Mouse (Mus musculus): ENCODE data around the gene Mpped2.

DNA sequence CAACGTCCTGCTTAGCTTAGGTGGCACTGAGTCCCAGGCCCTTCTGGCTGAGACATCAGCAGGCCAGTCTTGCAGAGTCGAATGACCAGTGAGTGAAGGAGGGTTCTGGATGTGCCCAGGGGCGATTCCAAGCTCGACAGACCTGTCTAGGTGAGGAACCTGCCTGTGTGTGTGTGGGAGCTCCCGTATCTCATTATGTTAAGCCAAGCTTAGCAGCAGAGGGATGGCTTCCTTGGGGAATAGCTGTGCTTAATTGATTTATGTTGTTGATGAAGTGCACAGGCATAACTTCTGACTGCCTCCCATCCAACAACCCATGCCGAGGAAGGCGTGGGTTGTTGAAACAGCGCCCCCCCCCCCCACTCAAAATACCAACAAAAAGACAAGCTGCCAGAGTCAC lies 128.2 kb downstream of the Mpped2 start:
- TF ChIP-seq CTCF (IDR thresholded peaks at IDR 0.05; ENCODE audit: control insufficient read depth, insufficient read depth, insufficient read length) (no peak), USF1 (IDR thresholded peaks at IDR 0.05; ENCODE audit: low read depth) (no peak)
